Mouse (Mus musculus) embryo, embryonic 11.5 days (tissue): ENCODE data around the gene Ptprt.

Source experiments
- DNase-seq: peaks from one replicate; pipeline ENCODE4 v3.0.0-alpha.2; 2012; ENCODE audit warnings: low read depth, low spot score

Gene Ptprt

DNA sequence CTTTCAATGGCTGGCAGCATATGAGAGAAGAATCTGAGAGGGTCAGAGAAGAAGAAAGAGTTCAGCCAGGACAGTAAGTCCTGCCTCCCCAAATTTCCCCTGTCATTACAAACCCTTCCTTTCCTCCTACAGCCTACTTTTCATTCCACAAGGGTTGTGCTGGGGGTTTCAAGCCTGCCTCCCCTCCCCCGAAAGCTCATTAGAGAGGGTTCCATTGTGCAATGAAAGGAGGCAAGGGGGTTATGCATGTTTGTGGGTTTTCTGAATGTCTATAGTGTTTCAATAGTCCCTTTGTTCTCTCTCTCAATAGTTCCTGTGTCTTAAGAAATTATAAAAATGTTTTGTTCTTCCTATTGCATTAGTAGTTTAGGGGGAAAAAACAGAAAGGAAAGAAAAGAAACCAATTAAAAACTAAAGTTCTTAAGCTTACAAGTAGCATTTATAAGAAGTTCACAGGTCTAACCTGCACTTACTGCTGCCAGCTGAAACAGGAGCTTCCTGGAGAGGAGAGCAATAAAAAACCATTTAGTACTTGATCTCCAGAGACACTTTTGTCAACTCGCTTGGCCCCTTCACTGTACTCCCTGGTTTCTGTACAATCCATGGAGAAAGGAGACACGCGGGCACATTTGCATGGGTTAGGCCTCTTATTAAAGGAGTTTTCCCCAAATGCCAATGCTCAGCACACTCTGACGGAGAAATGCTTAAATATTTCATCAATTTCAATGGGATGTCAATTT, 247.7 kb downstream of the Ptprt start:
- DNase-seq, result peak; percentile 20

DNA sequence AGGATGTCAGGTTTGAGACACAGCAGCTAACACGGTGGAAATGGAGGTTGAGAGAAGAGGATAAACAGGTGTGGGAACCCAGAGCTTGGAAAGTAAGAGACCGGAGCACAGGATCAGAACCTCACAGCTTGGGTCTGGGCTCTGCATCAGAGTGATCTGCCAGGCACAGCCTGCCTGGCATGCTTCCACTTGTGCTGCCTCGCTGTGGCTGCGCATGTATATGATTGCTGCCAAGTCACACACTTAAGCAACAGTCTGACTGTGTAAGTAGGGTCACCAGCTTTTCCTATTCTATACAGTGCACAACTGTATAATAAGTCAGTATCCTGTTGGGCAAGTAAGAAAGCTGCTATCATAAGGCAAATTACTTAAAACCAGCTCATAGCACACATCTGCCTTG, 249.9 kb downstream of the Ptprt start:
- no peak for DNase-seq

DNA sequence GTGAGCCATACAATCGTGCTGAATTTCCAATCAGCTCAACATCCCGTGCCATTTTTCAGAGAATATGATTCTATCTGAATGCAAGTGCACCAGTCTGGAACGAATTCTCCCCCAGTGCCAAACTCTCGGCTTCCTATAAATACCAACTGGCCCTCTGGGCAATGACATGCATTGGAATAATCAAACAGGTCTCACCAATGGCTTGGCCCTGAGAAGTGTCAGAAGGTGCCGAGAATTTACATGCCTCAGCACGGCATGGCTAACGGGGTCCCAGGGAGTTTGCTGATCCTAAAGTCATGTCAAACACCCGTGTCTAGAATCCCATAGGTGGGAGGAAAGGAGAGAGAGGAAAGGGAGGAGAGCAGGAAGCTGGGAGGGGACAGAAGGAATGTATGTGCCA, 251.7 kb downstream of the Ptprt start:
- no peak for DNase-seq

DNA sequence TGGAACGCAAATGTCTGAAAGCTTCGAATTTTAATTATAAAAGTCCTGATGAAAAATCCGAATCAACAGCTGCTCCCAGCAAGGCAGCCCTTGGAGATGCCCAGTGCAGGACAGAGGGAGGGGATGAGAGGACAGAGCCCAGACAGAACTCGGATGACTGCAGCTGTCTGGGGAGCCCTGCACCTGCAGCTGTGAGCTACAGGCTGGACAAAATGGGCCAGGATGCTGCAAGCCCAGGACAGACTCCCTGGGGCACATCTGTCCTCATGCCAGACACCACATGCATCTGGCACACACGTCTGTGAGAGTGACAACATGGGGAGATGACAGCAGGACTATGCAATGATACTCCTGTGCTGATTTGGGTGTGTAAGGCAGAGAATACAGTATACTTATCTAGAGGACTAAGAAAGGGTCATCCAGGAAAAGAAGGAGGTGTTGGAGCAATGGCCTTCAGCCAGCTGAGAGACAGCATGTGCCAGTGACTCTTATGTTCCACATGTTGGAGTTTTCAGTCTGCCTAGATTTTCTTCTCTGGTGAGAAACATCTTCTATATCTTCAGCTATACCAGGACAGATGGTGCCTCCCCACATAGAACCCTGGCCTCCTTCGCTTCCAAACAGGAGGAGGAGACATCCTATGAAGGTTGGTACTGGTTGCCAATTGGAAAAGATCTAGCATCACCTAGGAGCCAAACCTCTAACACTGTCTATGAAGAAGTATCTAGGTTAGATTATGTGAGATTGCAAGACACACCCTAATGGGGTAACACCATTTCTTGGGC, 259.4 kb downstream of the Ptprt start:
- DNase-seq, result no peak

DNA sequence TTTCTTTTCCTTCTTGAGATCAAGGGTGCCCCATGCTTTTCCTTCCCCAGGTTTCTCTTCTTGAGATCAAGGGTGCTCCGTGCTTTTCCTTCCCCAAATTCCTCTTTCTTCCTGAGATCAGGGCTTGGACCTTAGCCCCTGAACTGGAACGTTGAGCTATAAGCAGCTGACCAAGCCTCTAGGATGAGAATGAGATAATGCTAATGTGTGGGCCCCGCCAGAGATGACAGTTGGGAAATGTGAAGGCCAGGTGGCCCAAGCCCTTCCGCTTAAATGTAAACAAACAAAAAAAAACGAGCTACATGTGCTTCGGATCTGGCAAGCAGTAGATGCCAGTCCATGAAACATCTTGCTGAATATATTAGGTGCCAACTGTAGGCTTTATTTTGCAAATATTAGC, 266.3 kb downstream of the Ptprt start:
- DNase-seq, result no peak

DNA sequence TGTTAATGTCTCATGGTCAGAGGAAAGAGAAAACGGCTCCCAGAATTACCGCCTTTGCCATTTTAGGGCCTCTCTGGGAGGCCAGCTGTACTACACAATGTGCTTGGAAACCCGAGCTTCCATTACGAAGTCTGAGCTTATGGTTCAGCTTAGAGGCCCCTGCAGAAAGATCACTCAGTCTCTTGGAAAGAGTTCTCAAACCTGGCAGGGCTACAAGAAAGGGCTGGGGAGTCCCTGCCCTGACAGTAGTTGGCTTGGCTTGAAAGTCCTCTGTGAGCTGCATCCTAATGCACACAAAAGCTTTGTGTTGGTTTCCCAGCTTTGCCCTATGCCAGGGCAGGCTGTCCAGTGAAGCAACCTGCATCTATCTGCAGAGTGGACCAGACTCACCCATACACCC, 269.1 kb downstream of the Ptprt start:
- no peak for DNase-seq

DNA sequence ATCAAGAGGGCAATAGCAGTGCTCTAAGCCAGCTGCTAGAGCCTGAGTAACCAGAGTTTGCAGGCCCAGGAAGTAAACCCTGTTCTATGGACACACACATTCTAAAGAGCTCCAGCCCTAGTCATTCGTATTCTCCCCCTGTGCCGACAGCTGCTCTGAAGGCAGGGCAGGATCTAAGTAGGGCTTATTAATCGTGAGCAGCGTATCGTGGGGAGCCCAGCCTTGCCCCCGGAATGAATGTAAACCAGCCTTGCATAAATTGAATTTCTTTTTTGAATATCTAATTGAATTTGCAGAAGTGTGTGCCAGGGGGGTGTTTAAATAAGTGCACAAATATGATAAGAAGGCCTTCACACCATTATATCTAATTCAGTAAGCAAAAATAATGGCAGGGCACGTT, 283.6 kb downstream of the Ptprt start:
- DNase-seq, result no peak

DNA sequence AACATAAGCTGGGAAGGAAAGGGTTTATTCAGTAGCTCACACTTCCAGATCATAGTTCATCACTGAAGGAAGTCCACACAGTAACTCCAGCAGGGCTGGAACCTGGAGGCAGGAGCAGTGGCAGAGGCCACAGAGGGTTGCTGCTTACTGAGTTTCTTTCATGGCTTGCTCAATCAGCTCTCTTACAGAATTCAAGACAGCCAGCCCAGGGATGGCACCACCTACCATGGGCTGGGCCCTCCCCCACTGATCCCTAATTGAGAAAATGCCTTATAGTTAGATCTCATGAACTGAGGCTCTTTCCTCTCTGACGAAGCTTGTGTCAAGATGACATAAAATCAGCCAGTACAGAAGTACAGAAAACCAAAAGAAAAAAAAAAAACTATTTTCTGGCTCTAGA, 311.9 kb downstream of the Ptprt start:
- DNase-seq, result no peak

DNA sequence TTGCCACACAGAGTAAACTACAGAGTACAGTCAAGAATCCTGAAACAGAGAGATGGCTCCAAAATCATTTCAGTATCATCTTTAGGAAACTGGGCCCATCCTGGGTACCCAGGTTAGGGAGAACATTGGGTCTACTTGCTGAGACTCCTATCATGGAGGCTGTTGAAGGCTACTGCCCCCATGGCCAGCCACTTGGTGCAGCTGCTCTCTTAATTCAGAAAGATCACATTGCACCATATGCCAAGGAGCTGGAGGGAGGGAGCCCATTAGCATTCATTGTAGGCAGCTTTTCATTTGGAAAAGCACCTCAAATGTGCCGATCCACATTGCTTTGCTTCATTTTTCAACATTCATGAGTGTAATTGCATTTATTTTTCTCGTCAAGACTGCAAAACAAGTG, 319.1 kb downstream of the Ptprt start:
- no peak for DNase-seq

DNA sequence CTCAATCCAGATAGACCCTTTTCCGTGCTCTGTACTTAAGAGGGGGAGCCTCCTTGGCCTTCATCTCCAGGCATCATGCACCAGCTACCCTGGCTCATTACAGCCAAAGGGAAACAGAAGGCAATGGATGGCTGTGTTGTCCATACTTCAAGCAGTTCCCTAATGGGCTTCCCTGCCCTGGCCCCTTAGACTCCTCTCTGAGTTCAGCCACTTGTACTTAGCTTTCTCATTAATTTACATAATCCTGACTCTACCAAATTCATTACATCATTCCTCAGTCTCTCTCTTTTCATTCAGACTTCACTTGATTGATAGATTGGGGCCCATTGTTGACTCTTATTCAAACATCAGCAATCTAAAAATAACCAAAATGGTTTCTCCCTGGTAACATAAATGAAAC, 320.7 kb downstream of the Ptprt start:
- no peak for DNase-seq

DNA sequence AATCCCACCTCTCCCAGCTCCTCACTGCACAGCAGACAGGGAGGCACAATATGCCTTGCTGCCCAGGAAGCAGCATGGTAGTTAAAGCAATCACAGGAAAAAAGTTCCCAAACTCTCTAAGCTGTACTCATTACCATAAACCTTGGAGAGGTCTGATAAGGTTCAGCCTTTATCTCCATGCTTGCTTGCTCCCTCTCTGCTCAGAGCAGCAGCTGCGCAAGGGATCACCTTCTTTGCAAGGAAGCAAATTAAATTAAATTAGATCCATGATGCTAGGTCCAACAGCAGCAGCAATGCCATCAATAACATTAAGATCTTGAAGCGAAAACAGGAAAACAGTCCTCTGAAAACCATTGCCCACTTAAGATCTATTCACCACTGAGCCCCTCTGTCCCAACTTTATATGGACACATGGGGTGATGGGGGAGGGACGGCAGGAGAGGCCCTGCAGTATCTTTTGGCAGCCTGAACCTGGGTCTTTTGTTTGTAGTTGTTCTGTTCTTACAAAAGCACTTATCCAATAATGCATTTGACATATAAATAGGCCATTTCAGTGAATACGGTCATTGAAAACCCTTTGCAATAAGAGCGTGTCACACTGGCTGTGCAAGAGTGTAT, 328.8 kb downstream of the Ptprt start:
- DNase-seq, result no peak

DNA sequence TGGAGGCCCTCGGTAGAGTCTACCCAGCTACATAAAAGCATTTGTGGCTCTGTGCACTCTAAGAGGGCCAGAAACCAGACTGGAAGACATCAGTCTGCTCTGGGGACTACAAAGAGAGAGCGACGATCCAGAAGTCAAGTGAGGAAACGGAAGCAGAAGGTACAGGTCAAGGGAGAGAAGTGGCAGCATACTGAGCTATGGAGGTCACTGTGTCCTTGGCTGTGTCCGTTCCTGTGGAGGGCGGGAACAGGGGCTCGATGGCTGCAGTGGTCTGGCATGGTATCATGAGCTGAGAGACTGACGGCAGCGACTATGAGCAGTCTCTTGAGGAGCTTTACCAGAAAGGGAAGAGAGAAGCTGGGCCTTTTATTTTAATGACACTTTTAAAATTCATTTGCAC, 331.5 kb downstream of the Ptprt start:
- no peak for DNase-seq

DNA sequence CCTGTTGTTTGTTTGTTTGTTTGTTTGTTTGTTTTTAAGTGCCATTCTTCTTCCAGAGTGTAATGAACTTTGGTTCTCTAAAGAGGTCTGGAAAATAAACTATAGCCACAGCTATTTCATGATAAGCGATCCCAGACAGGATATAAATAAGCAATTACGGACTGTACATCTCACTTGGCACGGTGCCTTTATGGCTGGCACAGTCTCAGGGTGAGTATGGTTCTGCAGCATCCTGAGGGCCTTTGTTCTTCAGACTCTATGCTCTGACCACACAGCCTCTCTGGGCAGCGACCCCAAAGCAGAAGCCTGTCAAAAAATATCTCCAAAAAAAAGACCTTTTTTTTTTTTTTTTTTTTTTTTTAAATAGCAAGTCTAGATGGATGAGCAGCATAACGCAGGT, 338.5 kb downstream of the Ptprt start:
- DNase-seq, result no peak

DNA sequence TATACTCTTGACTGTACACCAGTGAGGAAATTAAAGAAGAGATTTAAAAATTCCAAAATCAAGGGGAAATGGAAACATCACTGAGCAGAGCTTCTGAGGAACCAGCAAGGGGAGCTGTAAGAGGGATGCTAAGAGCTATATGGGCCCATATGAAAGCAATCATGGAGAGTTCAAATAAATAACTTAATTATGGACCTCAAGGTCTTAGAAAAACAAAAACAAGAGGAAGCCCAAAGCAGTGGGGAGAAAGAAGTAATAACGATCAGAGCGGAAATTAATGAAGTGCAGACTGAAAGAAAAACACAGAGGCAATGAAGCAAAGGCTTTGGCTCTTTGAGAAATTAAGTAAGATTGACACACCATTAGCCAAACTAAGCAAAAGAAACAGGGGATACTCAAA, 353.0 kb downstream of the Ptprt start:
- no peak for DNase-seq

DNA sequence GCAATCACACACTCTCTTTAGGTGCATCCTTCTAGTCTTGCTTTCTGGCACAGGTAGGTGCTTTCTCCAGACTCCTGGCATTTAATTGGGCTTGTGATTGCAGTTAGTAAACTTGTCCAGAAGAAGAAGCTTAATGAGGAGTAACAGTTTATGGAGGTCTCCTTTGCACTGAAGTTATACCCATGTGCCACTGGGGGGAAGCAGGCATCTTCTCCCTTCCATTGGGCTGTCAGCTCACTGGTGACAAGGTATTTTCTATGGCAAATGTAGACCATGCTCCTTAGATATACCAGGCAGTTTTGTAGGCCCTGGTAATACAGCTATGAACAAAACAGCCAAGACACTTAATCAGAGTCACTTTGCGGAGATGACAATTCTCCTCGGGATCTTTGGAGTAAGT, 366.9 kb downstream of the Ptprt start:
- DNase-seq, result no peak

DNA sequence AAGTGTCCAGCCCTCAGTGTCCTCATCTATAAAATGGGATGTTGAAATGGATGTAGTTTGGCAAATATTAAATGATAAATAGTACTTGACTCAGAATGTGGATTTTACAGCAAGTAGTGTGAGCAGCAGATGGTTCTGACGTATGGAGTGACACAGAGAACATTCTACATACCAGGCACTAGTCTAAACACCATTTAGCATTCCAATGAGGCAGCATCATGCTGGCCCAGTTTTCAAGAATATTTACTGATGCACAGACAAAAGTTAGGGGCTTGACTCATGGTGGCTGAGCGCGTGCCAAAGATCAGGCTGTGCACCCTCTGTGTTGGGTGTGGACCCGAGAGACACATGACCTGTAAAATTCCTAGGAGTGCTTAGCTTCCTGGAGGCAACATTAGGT, 378.3 kb downstream of the Ptprt start:
- no peak for DNase-seq

DNA sequence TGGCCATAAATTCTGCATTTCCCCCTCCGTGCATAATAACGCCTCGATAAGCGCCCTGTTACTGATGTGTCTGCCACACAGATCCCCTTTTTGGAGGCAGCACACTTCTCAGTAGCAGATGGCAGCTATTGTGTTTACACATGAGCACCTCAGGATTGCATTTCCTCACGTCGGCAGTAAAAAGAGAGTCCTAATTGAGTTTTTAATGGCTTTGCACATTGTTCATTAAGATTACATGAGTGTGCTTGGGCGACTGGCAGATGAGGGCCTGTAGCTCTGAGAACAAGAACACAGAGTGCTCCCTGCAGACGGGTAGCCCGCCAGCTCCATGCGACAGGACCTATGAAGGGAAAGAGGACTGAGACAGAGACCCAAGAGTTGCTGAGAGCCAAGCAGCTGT, 378.8 kb downstream of the Ptprt start:
- DNase-seq, result no peak

DNA sequence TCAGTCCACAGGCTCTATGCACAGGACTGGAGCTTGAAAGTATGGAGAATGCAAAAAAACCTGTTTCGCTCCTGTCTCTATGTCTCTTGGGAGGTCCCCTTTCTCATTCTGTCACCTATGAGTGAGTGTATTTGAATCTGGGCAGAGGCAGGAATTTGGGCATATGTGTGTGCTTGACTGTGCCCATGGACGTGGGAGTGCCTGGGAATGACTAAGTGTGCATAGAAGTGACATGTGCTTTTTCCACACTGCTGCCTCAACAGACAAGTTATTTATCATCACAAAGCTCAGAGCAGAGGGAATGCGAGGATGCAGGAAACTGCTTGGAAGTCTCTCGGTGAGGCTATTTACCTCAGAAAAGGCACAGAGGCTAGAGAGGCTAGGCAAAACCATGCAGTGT, 387.1 kb downstream of the Ptprt start:
- no peak for DNase-seq

DNA sequence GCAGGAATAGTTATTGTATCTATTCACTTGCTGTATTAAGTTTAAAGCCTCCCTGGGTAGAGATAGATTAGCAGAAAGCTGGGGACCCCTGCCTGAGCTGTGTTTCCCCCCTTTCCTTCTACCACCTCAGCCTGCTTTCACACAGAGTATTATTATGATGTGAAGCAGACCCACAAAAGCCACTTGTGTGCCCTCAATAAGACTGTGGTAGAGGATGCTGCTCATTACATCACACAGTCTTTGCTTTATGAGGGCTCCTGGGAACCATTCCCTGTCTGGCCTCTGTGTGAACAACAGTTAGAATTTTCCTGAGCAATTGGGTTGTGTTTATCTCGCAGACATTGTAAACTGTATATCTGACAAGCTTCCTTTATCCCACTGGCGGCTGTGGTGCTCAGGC, 409.7 kb downstream of the Ptprt start:
- DNase-seq, result no peak

DNA sequence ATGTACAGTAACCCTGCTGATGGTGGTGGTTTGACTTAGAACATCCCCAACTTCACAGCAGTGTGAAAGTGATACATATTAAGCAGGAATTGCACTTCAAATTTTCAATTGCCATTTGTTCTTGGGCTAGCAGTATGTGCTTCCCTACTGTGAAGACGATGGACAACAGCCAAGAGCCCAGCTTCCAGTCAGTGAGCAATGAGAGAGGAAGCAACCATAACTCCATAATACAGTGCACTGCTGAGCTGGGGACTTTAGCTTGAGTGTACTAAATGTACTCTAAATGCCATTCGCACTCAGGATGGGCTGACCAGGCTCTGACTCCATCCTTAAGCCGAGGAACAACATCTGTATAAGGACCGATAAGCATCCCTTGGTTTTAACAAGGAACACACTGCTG, 412.7 kb downstream of the Ptprt start:
- no peak for DNase-seq

DNA sequence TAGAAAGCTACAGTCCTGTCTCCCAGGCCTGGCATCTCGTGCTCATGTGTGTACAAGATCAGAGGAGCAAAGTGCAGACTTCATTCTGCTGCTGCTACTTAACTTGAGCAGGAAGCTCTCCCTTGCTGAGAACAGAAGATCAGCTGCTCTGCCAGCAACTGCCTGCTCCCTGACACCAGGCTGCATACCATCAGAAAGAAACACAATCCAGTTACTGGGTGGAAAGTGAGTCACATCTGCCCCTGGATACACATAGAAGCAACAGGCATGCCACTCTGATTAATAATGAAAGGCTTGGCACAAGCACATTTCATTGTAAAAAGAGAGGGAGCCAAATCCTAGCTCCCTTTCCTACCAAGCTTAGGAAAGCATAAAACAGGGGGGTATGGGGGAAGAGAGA, 438.5 kb downstream of the Ptprt start:
- no peak for DNase-seq

DNA sequence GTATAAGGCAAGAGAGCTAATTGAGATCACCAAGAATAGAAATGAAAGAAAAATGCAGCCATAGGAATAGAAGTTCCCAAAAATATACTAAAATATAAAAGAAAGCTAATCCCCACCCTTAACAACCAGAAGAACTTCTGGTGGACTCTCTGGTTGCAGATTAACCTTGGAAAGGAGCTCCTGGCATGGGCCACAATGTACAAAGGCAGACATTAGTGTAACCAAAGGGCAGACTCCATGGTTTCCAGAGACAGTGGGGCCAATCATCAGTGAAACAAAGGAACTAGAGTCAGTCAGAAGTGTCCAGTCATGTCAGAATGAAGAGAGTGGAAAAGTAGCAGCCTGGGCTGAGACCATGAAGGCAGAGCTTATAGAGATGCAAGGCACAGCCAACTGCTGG, 440.4 kb downstream of the Ptprt start:
- DNase-seq, result no peak

DNA sequence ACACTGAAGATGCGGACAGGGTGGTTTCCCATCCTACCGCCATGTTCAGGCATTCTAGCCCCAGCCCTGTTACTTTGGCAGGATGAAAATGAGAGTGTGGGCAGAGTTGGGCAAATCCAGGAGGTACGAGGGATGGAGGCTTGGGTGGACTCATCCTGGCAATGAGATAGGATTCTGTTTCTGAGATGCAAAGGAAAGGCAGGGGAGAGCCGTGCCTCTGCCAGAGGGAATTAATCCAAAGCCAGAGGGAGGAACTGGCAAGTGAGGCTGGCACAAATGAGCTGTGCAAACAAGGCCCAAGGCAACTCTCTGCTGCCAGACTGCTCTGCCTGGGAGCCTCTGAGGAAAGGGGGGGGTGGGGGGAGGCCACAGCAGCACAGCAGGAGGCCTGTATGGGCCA, 441.4 kb downstream of the Ptprt start:
- no peak for DNase-seq
